Mouse (Mus musculus) midbrain, embryonic 16.5 days (tissue): ENCODE data around the gene Cyp2b23. TPM values are rescaled to one million over a fixed set of nuclear protein-coding genes. Genes with fewer than 3 reads are reported as not detected.
"Not testable (repeated sequence)": the region's sequence is repeated elsewhere in the genome, so short reads cannot be mapped to it uniquely, and the experiment has no call there.

Experiments
- ATAC-seq: fragments of 200-750 bp; cut with Nextera tagmentation; 2 replicates; pipeline ENCODE4 v1.8.0; 2017; ENCODE audit warnings: moderate TSS enrichment
- H3K27ac ChIP-seq: fragments of 300-500 bp; sonication (generic); 2 replicates; pipeline ENCODE4 v1.5.1; 2014; ENCODE audit warnings: mild to moderate bottlenecking, low read length, mixed read lengths
- H3K27me3 ChIP-seq: fragments of 300-500 bp; sonication (generic); 2 replicates; pipeline ENCODE4 v1.6.1; 2014; ENCODE audit warnings: low read depth, low read length, mixed read lengths; ENCODE audit not compliant: control insufficient read depth, insufficient read depth
- H3K36me3 ChIP-seq: fragments of 300-500 bp; sonication (generic); 2 replicates; pipeline ENCODE4 v1.6.1; 2014; ENCODE audit warnings: mild to moderate bottlenecking, low read length, moderate library complexity, mixed read lengths; ENCODE audit not compliant: control insufficient read depth, insufficient read depth
- H3K4me1 ChIP-seq: fragments of 300-500 bp; sonication (generic); 2 replicates; pipeline ENCODE4 v1.6.1; 2014; ENCODE audit warnings: mild to moderate bottlenecking, low read length, mixed read lengths; ENCODE audit not compliant: control insufficient read depth, insufficient read depth
- H3K4me2 ChIP-seq: fragments of 300-500 bp; sonication (generic); 2 replicates; pipeline ENCODE4 v1.6.1; 2014; ENCODE audit warnings: mild to moderate bottlenecking, low read length, mixed read lengths
- H3K4me3 ChIP-seq: fragments of 300-500 bp; sonication (generic); 2 replicates; pipeline ENCODE4 v1.5.1; 2014; ENCODE audit warnings: low read depth, mild to moderate bottlenecking, low read length, moderate library complexity, mixed read lengths
- H3K9ac ChIP-seq: fragments of 300-500 bp; sonication (generic); 2 replicates; pipeline ENCODE4 v1.6.1; 2014; ENCODE audit warnings: low read depth, low read length, mixed read lengths
- H3K9me3 ChIP-seq: fragments of 300-500 bp; sonication (generic); replicated peaks from 2 replicates; pipeline ENCODE4 v1.6.1; 2014; ENCODE audit warnings: mild to moderate bottlenecking, low read length, mixed read lengths; ENCODE audit not compliant: control insufficient read depth, poor library complexity, severe bottlenecking
- WGBS: fragments of 180-500 bp; shearing (Covaris S2); extraction: QIAGEN DNeasy Blood & Tissue Kit; methylation state at CpG from one replicate; pipeline ENCODE4 v1.1.7; 2014; 5-methylcytosine and 5-hydroxymethylcytosine counted together
- polyA plus RNA-seq: library from polyadenylated mRNA; unstranded; fragments of >200 nt; fragmentation: Nextera tagmentation; extraction: Ambion mirVana; gene quantifications from 2 replicates; pipeline ENCODE4 v1.2.1, GENCODE M21; 2015

Cyp2b23 gene
- polyA plus RNA-seq = not detected in 2 replicates

DNA sequence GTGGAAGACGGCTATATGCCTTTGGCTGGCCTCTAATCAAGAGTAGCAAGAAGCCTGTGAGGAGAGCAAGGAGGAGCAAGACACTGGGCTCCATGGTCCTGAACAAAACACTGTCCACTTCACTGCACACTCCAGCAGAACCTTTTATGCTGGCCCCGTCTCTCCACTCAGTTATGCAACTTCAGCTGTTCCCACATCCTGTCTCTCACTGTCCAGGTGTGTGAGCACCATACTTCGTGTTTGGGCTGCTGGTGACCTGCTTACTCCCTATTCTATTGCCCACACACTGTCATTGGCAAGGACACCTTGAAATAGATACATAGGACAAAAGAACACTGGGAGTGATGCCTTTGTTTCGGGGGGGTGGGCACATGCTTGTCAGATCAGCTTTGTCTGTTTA, at the start of gene Cyp2b23:
Gene Cyp2b23 (minus strand): TSS at position 101 of the 400 bp plus-strand sequence.
- Histone ChIP-seq H3K36me3 (no peaks in the 10 kb centered on the region), H3K4me2 (no peak within 1 kb of the TSS), H3K9ac (no peak within 1 kb of the TSS), H3K4me3 (no peak within 1 kb of the TSS), H3K27me3 (no peaks in the 10 kb centered on the region), H3K4me1 (no peaks in the 10 kb centered on the region), H3K9me3 (no peaks in the 10 kb centered on the region), H3K27ac (no peak within 1 kb of the TSS)
- 70% methylated on average over 4 of the region's 4 CpGs for WGBS
- no peak for ATAC-seq

DNA sequence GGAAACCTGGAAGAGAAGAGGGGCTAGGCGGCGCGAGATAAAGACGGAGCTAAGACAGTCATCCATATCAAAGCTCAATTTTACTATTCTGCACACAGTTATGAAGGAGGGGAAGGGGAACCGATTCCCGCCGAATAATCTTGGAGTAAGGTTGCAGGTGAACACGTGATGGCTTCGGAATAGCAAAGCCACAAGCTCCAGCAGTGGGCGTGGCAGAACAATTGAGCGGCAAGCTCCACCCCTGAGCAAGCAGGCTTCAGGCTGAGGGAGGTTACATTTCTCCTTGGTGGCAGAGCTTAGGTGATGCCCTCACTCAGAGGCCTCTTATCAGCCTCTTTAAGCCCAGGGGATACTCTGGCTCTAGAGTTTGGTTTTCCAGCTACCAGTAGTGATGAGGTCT, 24.8 kb upstream of the Cyp2b23 start:
- Histone ChIP-seq H3K4me2 (no peak overlapping the region), H3K4me3 (no peak overlapping the region), H3K27ac (no peak overlapping the region), H3K36me3 (no peaks in the 10 kb centered on the region), H3K9me3 (no peaks in the 10 kb centered on the region; the same call in none of the 2 replicates), H3K9ac (no peak overlapping the region), H3K4me1 (no peaks in the 10 kb centered on the region), H3K27me3 (no peaks in the 10 kb centered on the region)
- ATAC-seq = no peak
- 90% methylated on average over 11 of the region's 11 CpGs for WGBS

DNA sequence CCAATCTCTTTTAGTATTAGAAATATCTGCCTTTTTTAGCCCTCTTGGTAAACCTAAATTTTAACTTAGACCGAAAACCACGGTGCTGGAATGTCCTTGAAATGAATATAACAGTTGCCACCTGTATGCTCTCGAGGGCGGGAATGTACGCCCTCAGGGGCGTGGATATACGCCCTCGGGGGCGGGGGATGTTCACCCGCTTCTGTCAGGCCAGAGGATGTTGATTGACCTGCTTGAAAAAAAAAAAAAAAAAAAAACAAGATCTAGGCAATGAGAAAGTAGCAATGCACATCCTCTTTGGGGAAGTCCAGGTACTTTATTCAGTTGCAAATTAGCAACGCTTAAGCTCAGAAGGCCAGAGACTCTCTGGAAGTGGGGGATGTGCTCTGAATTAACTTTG, 20.8 kb upstream of the Cyp2b23 start:
- Histone ChIP-seq H3K27ac (no peak overlapping the region), H3K9me3 (no peaks in the 10 kb centered on the region), H3K27me3 (no peaks in the 10 kb centered on the region), H3K4me3 (no peak overlapping the region), H3K4me2 (no peak overlapping the region), H3K36me3 (no peaks in the 10 kb centered on the region), H3K9ac (no peak overlapping the region), H3K4me1 (no peaks in the 10 kb centered on the region)
- no peak for ATAC-seq
- 40% methylated on average over 11 of the region's 11 CpGs for whole genome bisulfite sequencing

DNA sequence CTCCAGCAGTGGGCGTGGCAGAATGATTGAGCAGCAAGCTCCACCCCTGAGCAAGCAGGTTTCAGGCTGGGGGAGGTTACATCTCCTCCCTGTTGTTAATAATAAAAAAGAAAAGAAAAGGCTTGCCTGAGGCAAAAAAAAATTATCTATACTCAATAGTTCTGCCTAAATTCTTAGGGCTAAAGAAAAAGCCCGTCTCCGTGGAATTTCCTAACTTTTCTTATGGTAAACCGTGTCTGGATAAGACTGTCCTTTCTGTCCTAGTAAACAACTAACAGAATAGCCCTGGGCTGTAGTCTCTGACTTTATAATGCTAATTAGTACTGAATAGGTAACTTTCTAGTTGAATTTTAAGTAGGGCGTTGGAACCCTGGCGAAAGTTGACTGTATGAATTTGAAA, 20.0 kb upstream of the Cyp2b23 start:
- WGBS = 31% methylated on average over 6 of the region's 6 CpGs
- not testable (repeated sequence) for H3K4me2 ChIP-seq, H3K4me3 ChIP-seq, H3K27me3 ChIP-seq, H3K9ac ChIP-seq, H3K9me3 ChIP-seq, H3K36me3 ChIP-seq, H3K27ac ChIP-seq, H3K4me1 ChIP-seq, ATAC-seq

DNA sequence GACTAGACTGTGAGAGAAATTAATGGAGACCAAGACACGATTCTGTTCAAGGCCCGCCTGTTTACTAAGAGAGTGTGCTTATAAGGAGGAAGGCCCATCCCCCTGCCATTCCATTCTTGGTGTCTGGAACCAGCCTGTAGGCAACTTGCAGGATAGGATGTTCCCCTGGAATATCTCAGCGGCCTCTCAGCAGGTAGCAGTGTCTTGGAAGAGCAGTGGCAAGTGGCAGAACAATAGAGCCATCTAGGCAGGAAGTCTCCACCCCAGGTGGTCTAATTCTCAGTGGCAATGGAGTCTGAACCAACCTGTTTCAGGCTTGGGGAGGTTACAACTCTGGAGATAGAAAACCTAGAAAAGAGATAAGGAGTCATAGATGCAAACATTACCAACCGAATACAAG, 13.9 kb upstream of the Cyp2b23 start:
- no peaks in the 10 kb centered on the region for H3K36me3 ChIP-seq
- no peak overlapping the region for H3K4me2 ChIP-seq
- H3K9me3 ChIP-seq = no peaks in the 10 kb centered on the region
- no peak overlapping the region for H3K9ac ChIP-seq
- H3K4me3 ChIP-seq = no peak overlapping the region
- H3K4me1 ChIP-seq = no peaks in the 10 kb centered on the region
- no peak for ATAC-seq
- WGBS = 72% methylated on average over 4 of the region's 4 CpGs
- H3K27ac ChIP-seq = no peak overlapping the region
- no peaks in the 10 kb centered on the region for H3K27me3 ChIP-seq

DNA sequence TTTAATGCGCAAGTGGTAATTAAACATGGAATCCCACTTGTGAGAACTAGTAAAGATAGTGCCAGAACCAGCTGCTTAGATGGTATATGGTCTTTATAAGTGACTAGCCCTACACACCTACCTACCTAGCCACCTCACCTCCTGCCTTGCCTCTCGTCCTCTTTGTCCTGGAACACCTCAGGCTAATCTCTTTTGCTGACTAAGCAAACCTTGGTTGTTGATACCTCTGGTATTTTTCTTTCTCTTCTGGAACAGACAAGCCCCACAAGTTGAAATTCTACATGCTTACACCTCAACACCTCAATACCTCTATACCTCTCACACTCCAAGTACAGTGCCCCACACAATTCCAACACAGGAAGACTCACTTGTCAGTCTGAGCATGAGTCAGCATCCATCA, 524 bp downstream of the Cyp2b23 start:
- Histone ChIP-seq H3K4me1 (no peaks in the 10 kb centered on the region), H3K27ac (no peak overlapping the region), H3K4me3 (no peak overlapping the region), H3K4me2 (no peak overlapping the region), H3K9ac (no peak overlapping the region), H3K9me3 (no peaks in the 10 kb centered on the region), H3K36me3 (no peaks in the 10 kb centered on the region), H3K27me3 (no peaks in the 10 kb centered on the region)
- no peak for ATAC-seq
- WGBS = 79% methylated on average over 2 of the region's 2 CpGs

DNA sequence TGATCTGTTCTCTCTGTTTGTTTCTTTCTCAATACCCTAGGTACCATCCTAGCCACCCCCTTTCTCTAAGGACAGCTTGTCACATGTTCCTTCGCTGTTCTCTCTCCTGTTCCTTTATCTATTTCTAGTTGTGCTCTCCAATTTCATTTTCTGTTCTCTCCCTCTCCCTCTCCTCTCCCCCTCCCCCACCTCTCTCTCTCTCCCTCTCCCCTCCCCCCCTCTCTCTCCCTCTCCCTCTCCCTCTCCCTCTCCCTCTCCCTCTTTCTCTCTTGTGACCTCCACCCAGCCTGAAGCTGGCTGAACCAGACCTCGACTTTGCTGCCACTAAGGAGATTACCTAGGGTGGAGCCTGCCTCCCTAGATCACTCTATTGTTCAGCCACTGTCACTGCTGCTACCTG, 18.8 kb downstream of the Cyp2b23 start:
- not testable (repeated sequence) for H3K9ac ChIP-seq, H3K9me3 ChIP-seq, H3K4me3 ChIP-seq, H3K27me3 ChIP-seq, H3K4me2 ChIP-seq, H3K4me1 ChIP-seq, H3K27ac ChIP-seq, H3K36me3 ChIP-seq, ATAC-seq
- WGBS = 30% methylated on average over 2 of the region's 2 CpGs

DNA sequence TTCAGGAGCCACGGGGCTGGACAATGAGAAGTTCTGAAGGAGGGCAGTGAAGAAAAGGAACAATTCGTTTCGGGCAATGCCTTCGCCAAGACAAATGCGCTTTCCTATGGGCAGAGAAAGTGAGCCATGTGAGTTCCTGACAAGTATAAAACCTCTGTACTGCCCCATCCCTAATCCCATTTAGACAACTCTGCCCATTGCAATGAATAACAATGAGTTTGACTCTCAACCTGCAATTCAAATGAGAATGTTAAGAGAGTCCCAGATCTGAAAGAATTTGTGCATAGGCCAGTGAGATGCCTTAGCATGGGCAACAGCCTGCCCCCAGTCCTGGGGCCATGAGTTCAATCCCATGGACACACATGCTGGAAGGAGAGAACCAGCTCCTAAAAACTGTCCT, 20.2 kb downstream of the Cyp2b23 start:
- no peaks in the 10 kb centered on the region for H3K4me1 ChIP-seq
- no peak overlapping the region for H3K9ac ChIP-seq
- no peak for ATAC-seq
- 0 out of 2 replicates have a peak, but pooled peaks cover 3% of the 10 kb centered on the region for H3K9me3 ChIP-seq
- H3K4me3 ChIP-seq = no peak overlapping the region
- no peak overlapping the region for H3K27ac ChIP-seq
- H3K27me3 ChIP-seq = no peaks in the 10 kb centered on the region
- 69% methylated on average over 5 of the region's 5 CpGs for WGBS
- H3K4me2 ChIP-seq = no peak overlapping the region
- no peaks in the 10 kb centered on the region for H3K36me3 ChIP-seq

DNA sequence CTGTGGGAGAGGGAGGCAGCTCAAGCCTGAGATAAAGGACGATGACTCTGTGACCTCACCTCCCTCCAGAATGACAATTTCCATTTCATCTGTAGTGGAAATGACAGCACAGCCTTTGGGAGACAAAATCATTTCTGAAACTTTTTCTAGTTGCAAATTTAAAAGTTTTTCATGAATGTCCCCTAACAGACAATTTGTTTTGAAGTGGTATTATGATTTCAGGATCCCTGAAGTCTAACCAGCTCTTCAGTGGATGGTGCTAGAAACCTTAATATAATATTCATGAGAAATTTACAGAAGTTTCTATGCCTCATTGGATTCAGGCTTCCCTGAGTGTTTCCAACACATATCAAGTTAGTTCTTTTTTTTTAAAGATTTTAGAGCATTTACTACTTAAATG, 67.9 kb downstream of the Cyp2b23 start, which contains the start of gene Vmn1r185:
Gene Vmn1r185 (minus strand): TSS at position 101 of the 400 bp plus-strand sequence.
- H3K4me3 ChIP-seq, H3K4me2 ChIP-seq, H3K36me3 ChIP-seq, H3K9me3 ChIP-seq, H3K27ac ChIP-seq, H3K4me1 ChIP-seq, ATAC-seq, H3K9ac ChIP-seq, H3K27me3 ChIP-seq: not testable (repeated sequence)
- 81% methylated on average over 1 of the region's 1 CpGs for WGBS
